Mouse (Mus musculus) heart, postnatal 10 days (tissue): ENCODE measurements around the gene Smim24. TPM values are rescaled to one million over a fixed set of nuclear protein-coding genes. Genes with fewer than 3 reads are reported as not detected.

Experiments used
- DNase-seq, 2 experiments: peaks; one replicate each; pipeline ENCODE4 v3.0.0; 2021
- intact Hi-C: fragments of 180-260 bp; cut with DNase I; formaldehyde crosslinking; loops from one replicate; pipeline ENCODE4 v1.15.1; 2025
- total RNA-seq, 2 experiments: library from RNA; stranded (reverse); gene quantifications; 2 replicates each; pipeline ENCODE4 v1.2.3; 2021

The Smim24 gene
- total RNA-seq, 2 experiments from 2014 or later: 1.3 to 2.2 TPM

GRCm38 (mm10) chr10:81418216-81419070 lies 25.6 kb downstream of the Smim24 start:
- intact Hi-C loops: no loop called here
- peak in 1 of 2 experiments; percentile 12 for DNase-seq

- intact Hi-C loops: no loop called here
- peak; percentile 3 to 5 for DNase-seq
Observed at GRCm38 (mm10) chr10:81419111-81419928, 26.5 kb downstream of the Smim24 start.

GRCm38 (mm10) chr10:81420191-81420767 lies 27.4 kb downstream of the Smim24 start:
- intact Hi-C loops: no loop called here
- DNase-seq: peak in 1 of 2 experiments; percentile 5

GRCm38 (mm10) chr10:81421041-81421796 lies 28.4 kb downstream of the Smim24 start:
- intact Hi-C loops: no loop called here
- peak in 1 of 2 experiments; percentile 13 for DNase-seq

- intact Hi-C loops: no loop called here
- DNase-seq: peak; percentile 52 to 59
Observed at GRCm38 (mm10) chr10:81421797-81422100, 28.9 kb downstream of the Smim24 start.

GRCm38 (mm10) chr10:81422191-81422590 lies 29.3 kb downstream of the Smim24 start:
- intact Hi-C loops: no loop called here
- DNase-seq: no peak

- no peak for DNase-seq
- intact Hi-C loops: no loop called here
Observed at GRCm38 (mm10) chr10:81422661-81423217, 29.9 kb downstream of the Smim24 start.

- DNase-seq: peak; percentile 8 to 10
- intact Hi-C loops: loop anchor here (2.0 kb wide), 1 partner anchor 13 kb away; no protein-coding TSS in a partner anchor
Observed at GRCm38 (mm10) chr10:81423476-81424245, 30.8 kb downstream of the Smim24 start.

- peak; percentile 87 for DNase-seq
- intact Hi-C loops: loop anchor here (2.0 kb wide), 1 partner anchor 14 kb away; no protein-coding TSS in a partner anchor
Observed at GRCm38 (mm10) chr10:81424246-81425051, 31.6 kb downstream of the Smim24 start.

- peak; percentile 76 to 81 for DNase-seq
- intact Hi-C loops: loop anchor here (2.0 kb wide), 1 partner anchor 15 kb away; no protein-coding TSS in a partner anchor
Observed at GRCm38 (mm10) chr10:81425236-81425850, 32.5 kb downstream of the Smim24 start.

GRCm38 (mm10) chr10:81426081-81426671 lies 33.3 kb downstream of the Smim24 start:
- DNase-seq: peak; percentile 37 to 58
- intact Hi-C loops: no loop called here

GRCm38 (mm10) chr10:81426897-81427296 lies 34.0 kb downstream of the Smim24 start:
- DNase-seq: peak; percentile 78 to 80
- intact Hi-C loops: no loop called here

- intact Hi-C loops: no loop called here
- no peak for DNase-seq
Observed at GRCm38 (mm10) chr10:81427327-81427726, 34.5 kb downstream of the Smim24 start.

GRCm38 (mm10) chr10:81427804-81428506 lies 35.1 kb downstream of the Smim24 start:
- intact Hi-C loops: loop anchor here (1.0 kb wide), 1 partner anchor 14 kb away; no protein-coding TSS in a partner anchor
- DNase-seq: peak; percentile 11 to 25

GRCm38 (mm10) chr10:81428507-81428870 lies 35.6 kb downstream of the Smim24 start:
- DNase-seq: peak in 1 of 2 experiments; percentile 10
- intact Hi-C loops: loop anchor here (1.0 kb wide), 1 partner anchor 14 kb away; no protein-coding TSS in a partner anchor

- intact Hi-C loops: no loop called here
- no peak for DNase-seq
Observed at GRCm38 (mm10) chr10:81429092-81429491, 36.2 kb downstream of the Smim24 start.

GRCm38 (mm10) chr10:81429605-81430061 lies 36.8 kb downstream of the Smim24 start:
- peak; percentile 92 for DNase-seq
- intact Hi-C loops: no loop called here
